Mouse (Mus musculus): ENCODE results near the gene Cltc.

Cltc gene

DNA sequence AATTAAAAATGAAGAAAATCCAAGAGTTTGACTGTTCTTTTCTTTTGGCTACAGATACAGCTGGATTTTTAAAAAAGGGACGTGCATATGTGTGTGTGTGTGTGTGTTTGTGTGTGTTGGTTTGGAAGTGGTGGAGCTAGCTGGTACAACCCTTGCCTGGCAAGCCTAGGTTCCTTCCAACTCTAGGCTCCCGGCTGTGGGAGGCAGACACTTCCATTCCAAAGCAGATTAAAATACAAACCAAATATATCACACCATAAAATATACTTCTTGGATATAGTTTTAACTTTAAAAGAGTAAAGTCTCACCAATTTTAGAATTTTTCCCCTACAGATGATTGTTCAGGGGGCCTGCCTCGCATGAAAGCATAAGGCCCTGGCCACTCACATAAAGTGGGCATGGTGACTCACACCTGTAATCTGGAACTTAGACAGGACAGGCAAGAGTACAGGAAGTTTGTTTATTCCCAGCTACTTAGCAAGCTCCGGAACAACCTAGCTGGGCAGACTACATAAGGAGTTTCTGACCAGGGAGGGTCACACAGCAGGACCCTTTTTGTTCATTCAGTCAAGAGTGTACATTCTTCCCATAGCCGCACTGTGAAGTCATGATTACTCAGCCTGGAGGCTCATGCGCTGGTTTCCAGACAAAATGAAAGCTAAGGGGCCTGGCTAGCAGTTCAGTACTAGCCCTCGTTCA lies 111.1 kb downstream of the Cltc start:
- DNase-seq (ENCODE audit: low spot score) = no peak

DNA sequence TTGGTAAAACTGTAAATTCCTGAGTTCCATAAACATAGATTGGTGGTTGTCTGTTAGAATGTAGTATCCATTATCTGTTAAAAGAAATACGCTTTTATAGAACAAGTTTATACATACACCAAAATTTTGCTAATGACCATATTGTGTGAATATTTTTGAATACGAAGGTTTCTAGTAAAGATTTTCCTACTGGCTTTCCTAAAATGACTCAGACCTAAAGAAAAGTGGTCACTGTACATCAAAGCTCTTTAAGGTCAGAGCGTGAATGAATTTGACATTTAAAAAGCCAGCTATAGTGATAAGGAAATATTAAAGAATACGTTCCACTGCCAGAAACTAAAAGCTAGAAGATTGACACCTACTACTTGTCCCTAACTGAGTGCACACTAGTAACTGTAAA lies 112.8 kb downstream of the Cltc start:
- no peak for DNase-seq (ENCODE audit: low spot score)
